ENCODE assay signal across 8 mouse cellular contexts in genomic region chr15:32730839-32731238, GRCm38 (mm10).
A peak's percentile ranks its signal among the peaks of the same experiment; 100 is the strongest.
DNase-seq lines count a peak whose midpoint lies in the region; ATAC-seq and TF ChIP-seq lines count a peak whose summit lies in the region.
"Had no signal": no experiment of that assay in that cellular context is flagged by ENCODE, and none has a peak within 500 bp of the region (broad histone marks: within the 10 kb centered on the region; RNA-seq: fewer than 3 reads in every experiment).

No protein-coding gene starts in this region.

- no peak overlapping the region for H3K4me2 ChIP-seq in neural tube, embryonic 13.5 days

- peak; percentile 60 for DNase-seq in 3T3-L1 (ENCODE audit: low read depth, low spot score)
- peak; percentile 51 for DNase-seq in cerebellum, adult 9-10 months
- DNase-seq in frontal cortex, postnatal 10 days (ENCODE audit: low spot score in 2 of 2) = peak; percentile 8 to 44
- DNase-seq in layer of hippocampus, postnatal 10 days (ENCODE audit: low spot score in 2 of 2) = peak; percentile 42 to 51

- no peaks in the 10 kb centered on the region for H3K36me3 ChIP-seq in E14TG2a.4 (ENCODE audit: insufficient read depth, low read length)
- no peaks in the 10 kb centered on the region for H3K36me3 ChIP-seq in neural tube, embryonic 13.5 days

- TF ChIP-seq CTCF in E14TG2a.4 (conservative IDR thresholded peaks at IDR 0.05; ENCODE audit: low read length) = peak; percentile 24

- H3K4me3 ChIP-seq in E14TG2a.4 (replicated peaks; ENCODE audit: low read length) = no peak overlapping the region
- no peak overlapping the region for H3K4me3 ChIP-seq in neural tube, embryonic 13.5 days
- H3K4me3 ChIP-seq: megakaryocyte, embryonic 14.5 days had no signal

- no peaks in the 10 kb centered on the region for H3K4me1 ChIP-seq in E14TG2a.4 (replicated peaks; ENCODE audit: low read depth, low read length)
- H3K4me1 ChIP-seq in neural tube, embryonic 13.5 days (replicated peaks) = no peaks in the 10 kb centered on the region
- H3K4me1 ChIP-seq: megakaryocyte, embryonic 14.5 days had no signal

- peak; percentile 77 for ATAC-seq in neural tube, embryonic 13.5 days (ENCODE audit: low read depth)
- no peak for ATAC-seq in megakaryocyte, adult 5-6 weeks (ENCODE audit: poor library complexity, severe bottlenecking)

- 39% methylated on average over 3 of the region's 3 CpGs for WGBS in neural tube, embryonic 13.5 days

- no peak overlapping the region for H3K9ac ChIP-seq in neural tube, embryonic 13.5 days

- H3K27me3 ChIP-seq in E14TG2a.4 (ENCODE audit: insufficient read depth, low read length) = no peaks in the 10 kb centered on the region
- no peaks in the 10 kb centered on the region for H3K27me3 ChIP-seq in neural tube, embryonic 13.5 days
- H3K27me3 ChIP-seq: megakaryocyte, embryonic 14.5 days had no signal

- H3K27ac ChIP-seq in neural tube, embryonic 13.5 days (replicated peaks) = no peak overlapping the region

- H3K9me3 ChIP-seq in E14TG2a.4 (ENCODE audit: low read length) = no peaks in the 10 kb centered on the region
- no peaks in the 10 kb centered on the region for H3K9me3 ChIP-seq in neural tube, embryonic 13.5 days
